Mouse (Mus musculus): Measurements from ENCODE around the gene Ptger3. TPM values are rescaled to one million over a fixed set of nuclear protein-coding genes. Genes with fewer than 3 reads are reported as not detected.

Gene Ptger3
- polyA plus RNA-seq, 1 experiment, result 7.7 TPM

DNA sequence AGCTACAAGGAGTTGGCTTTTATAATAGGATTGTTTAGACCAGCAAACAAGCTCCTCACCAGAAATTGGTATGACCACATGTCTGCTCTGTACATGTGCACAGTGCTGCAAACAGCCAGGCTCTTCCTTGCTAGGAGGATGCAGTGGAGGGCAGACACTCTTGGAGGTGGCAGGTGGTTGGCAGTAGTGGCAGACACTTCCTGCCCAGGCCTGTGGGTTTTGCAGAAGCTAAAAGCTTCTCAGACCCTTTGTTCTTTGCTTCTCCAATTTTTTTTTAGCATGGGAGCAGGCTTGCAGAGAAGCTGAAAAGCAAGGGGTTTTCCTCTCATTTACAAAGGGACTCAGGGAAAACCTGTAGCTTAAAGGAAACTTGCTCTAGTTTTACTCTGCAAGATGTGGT, 50.3 kb downstream of the Ptger3 start:
- H3K36me3 ChIP-seq (ENCODE audit: control insufficient read depth, insufficient read depth, low read length), result no peaks in the 10 kb centered on the region
- DNase-seq, result peak; percentile 73
- TF ChIP-seq CTCF (IDR thresholded peaks at IDR 0.05; ENCODE audit: borderline replicate concordance, control insufficient read depth, extremely low read depth, insufficient read depth, low read length, poor library complexity) (no peak), POLR2A (IDR thresholded peaks at IDR 0.05; ENCODE audit: control insufficient read depth, extremely low read depth, insufficient read depth, low read length, poor library complexity) (no peak)
- H3K27me3 ChIP-seq (ENCODE audit: control insufficient read depth, insufficient read depth, low read length), result no peaks in the 10 kb centered on the region
- peaks cover 12% of the 10 kb centered on the region for H3K4me1 ChIP-seq (replicated peaks; ENCODE audit: control insufficient read depth, insufficient read depth, low read length)
- no peak overlapping the region for H3K4me3 ChIP-seq (ENCODE audit: control insufficient read depth, insufficient read depth, low read length)
- peak overlapping the region; percentile 75 for H3K27ac ChIP-seq (ENCODE audit: control insufficient read depth, insufficient read depth, low read length)

DNA sequence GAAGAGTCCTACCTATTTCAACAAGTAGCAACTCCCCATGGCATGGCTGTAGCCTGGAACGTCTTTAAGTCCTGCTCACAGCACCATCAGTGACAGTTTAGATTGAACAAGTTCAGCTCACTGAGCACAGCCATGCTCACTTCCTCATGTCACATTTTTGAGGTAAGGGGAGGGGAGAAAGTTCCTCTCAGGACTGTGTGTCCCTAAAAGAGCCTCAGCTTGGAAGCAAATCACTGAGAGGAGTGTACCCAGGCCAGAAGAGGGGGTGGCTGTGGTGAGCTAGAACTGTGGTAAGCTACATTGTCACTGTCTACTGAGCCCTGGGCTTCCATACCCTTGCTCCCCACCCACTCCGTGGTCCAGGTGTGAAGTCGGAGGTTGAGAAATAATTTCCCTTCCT, 60.7 kb downstream of the Ptger3 start:
- Histone ChIP-seq H3K4me1 (replicated peaks; ENCODE audit: control insufficient read depth, insufficient read depth, low read length) (peaks cover 3% of the 10 kb centered on the region), H3K4me3 (ENCODE audit: control insufficient read depth, insufficient read depth, low read length) (no peak overlapping the region), H3K27ac (ENCODE audit: control insufficient read depth, insufficient read depth, low read length) (no peak overlapping the region), H3K36me3 (ENCODE audit: control insufficient read depth, insufficient read depth, low read length) (no peaks in the 10 kb centered on the region), H3K27me3 (ENCODE audit: control insufficient read depth, insufficient read depth, low read length) (no peaks in the 10 kb centered on the region)
- DNase-seq, result no peak
- TF ChIP-seq CTCF (IDR thresholded peaks at IDR 0.05; ENCODE audit: borderline replicate concordance, control insufficient read depth, extremely low read depth, insufficient read depth, low read length, poor library complexity), result no peak
- WGBS, result 16% methylated on average over 3 of the region's 3 CpGs

DNA sequence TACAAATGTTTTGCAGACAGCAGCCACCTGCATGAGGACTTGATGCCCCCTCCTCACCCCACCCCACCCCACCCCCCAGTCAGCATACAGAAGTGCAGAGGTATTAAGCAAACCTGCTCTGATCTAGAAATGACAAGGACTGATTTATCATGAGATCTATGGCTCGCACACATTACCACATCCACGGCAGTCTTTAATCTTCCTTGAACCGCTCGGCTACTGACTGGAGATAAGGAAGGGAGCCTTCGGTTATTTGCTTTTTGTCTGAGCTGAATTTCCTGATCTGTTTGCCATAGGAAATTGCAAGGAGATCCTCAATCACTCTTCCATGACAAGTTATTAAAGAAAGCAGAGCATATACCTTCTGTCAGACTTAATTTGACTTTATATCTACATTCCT, 64.0 kb downstream of the Ptger3 start:
- no peak overlapping the region for H3K27ac ChIP-seq (ENCODE audit: control insufficient read depth, insufficient read depth, low read length)
- no peak for DNase-seq

DNA sequence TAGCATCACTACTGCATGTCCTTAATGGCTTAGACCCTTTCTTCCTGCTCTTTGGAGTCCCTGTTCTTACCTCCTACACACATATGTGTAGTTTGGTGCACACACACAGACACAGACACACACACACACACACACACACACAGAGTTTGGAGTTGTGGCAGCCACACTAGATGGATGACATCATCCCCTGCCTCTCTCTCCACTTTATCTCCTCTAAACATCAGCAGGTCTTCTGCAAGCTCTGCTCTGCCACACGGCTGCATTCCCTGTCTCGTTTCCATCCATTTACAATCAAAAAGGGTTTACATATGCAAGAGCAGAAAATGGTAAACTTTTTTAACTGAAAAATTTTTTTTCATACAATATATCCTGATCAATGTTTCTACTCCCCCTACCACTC, 64.7 kb downstream of the Ptger3 start:
- no peak overlapping the region for H3K27ac ChIP-seq (ENCODE audit: control insufficient read depth, insufficient read depth, low read length)
- TF ChIP-seq CTCF (IDR thresholded peaks at IDR 0.05; ENCODE audit: borderline replicate concordance, control insufficient read depth, extremely low read depth, insufficient read depth, low read length, poor library complexity) (no peak), POLR2A (IDR thresholded peaks at IDR 0.05; ENCODE audit: control insufficient read depth, extremely low read depth, insufficient read depth, low read length, poor library complexity) (no peak)
- H3K36me3 ChIP-seq (ENCODE audit: control insufficient read depth, insufficient read depth, low read length), result no peaks in the 10 kb centered on the region
- H3K27me3 ChIP-seq (ENCODE audit: control insufficient read depth, insufficient read depth, low read length), result no peaks in the 10 kb centered on the region
- WGBS, result 38% methylated on average over 2 of the region's 2 CpGs
- no peak for DNase-seq
- no peak overlapping the region for H3K4me3 ChIP-seq (ENCODE audit: control insufficient read depth, insufficient read depth, low read length)
- H3K4me1 ChIP-seq (replicated peaks; ENCODE audit: control insufficient read depth, insufficient read depth, low read length), result peaks cover 3% of the 10 kb centered on the region

More for the DNA sequence above, 64.0 kb downstream of the Ptger3 start:
- Histone ChIP-seq H3K36me3 (ENCODE audit: control insufficient read depth, insufficient read depth, low read length) (no peaks in the 10 kb centered on the region), H3K4me3 (ENCODE audit: control insufficient read depth, insufficient read depth, low read length) (no peak overlapping the region), H3K4me1 (replicated peaks; ENCODE audit: control insufficient read depth, insufficient read depth, low read length) (peaks cover 3% of the 10 kb centered on the region), H3K27me3 (ENCODE audit: control insufficient read depth, insufficient read depth, low read length) (no peaks in the 10 kb centered on the region)
- WGBS, result 64% methylated on average over 5 of the region's 5 CpGs
- TF ChIP-seq CTCF (IDR thresholded peaks at IDR 0.05; ENCODE audit: borderline replicate concordance, control insufficient read depth, extremely low read depth, insufficient read depth, low read length, poor library complexity) (no peak), POLR2A (IDR thresholded peaks at IDR 0.05; ENCODE audit: control insufficient read depth, extremely low read depth, insufficient read depth, low read length, poor library complexity) (no peak)

DNA sequence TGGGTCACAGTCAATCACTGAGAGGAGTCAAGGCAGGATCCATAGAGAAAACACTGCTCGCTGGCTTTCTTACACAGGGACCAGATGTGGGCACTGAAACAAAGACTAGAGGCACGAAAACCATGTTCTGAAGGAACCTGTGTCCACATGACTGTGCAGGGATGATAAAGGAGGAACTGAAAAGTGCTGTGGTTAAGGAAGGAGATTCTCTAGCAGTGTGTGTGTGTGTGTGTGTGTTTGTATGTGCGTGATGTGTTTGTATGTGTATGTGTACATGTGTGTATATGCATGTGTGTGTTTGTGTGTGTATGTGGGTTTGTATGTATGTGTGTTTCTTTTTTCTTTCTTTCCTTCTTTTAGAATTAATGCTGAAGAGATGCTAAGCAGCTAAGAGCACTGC, 67.7 kb downstream of the Ptger3 start:
- TF ChIP-seq CTCF (IDR thresholded peaks at IDR 0.05; ENCODE audit: borderline replicate concordance, control insufficient read depth, extremely low read depth, insufficient read depth, low read length, poor library complexity), result no peak
- no peak for TF ChIP-seq POLR2A (IDR thresholded peaks at IDR 0.05; ENCODE audit: control insufficient read depth, extremely low read depth, insufficient read depth, low read length, poor library complexity)
- Histone ChIP-seq H3K4me1 (replicated peaks; ENCODE audit: control insufficient read depth, insufficient read depth, low read length) (no peaks in the 10 kb centered on the region), H3K27ac (ENCODE audit: control insufficient read depth, insufficient read depth, low read length) (no peak overlapping the region), H3K4me3 (ENCODE audit: control insufficient read depth, insufficient read depth, low read length) (no peak overlapping the region), H3K27me3 (ENCODE audit: control insufficient read depth, insufficient read depth, low read length) (no peaks in the 10 kb centered on the region), H3K36me3 (ENCODE audit: control insufficient read depth, insufficient read depth, low read length) (no peaks in the 10 kb centered on the region)
- WGBS, result 53% methylated on average over 3 of the region's 3 CpGs
- no peak for DNase-seq

DNA sequence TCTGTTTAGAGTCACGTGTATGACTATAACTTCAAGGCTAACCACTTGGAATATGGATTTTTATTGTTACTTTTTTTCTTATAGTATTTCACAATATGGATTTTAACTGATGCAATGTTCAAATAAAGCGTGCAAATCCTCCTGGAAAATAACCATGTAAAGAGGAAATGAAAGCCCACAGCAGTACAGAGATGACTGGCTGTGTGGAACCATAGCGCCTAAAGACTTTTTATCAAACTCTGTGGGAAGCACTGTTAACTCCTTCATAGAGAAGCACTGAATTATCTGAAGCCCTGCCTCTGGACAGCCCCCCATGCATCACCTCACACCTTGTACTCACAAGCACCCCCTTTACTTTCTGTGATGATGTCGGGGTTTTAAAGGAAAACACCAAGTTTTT, 69.0 kb downstream of the Ptger3 start:
- no peaks in the 10 kb centered on the region for H3K4me1 ChIP-seq (replicated peaks; ENCODE audit: control insufficient read depth, insufficient read depth, low read length)
- TF ChIP-seq POLR2A (IDR thresholded peaks at IDR 0.05; ENCODE audit: control insufficient read depth, extremely low read depth, insufficient read depth, low read length, poor library complexity) (no peak), CTCF (IDR thresholded peaks at IDR 0.05; ENCODE audit: borderline replicate concordance, control insufficient read depth, extremely low read depth, insufficient read depth, low read length, poor library complexity) (no peak)
- no peak overlapping the region for H3K27ac ChIP-seq (ENCODE audit: control insufficient read depth, insufficient read depth, low read length)
- no peak for DNase-seq
- 92% methylated on average over 4 of the region's 4 CpGs for WGBS
- no peak overlapping the region for H3K4me3 ChIP-seq (ENCODE audit: control insufficient read depth, insufficient read depth, low read length)
- H3K27me3 ChIP-seq (ENCODE audit: control insufficient read depth, insufficient read depth, low read length), result no peaks in the 10 kb centered on the region
- no peaks in the 10 kb centered on the region for H3K36me3 ChIP-seq (ENCODE audit: control insufficient read depth, insufficient read depth, low read length)

DNA sequence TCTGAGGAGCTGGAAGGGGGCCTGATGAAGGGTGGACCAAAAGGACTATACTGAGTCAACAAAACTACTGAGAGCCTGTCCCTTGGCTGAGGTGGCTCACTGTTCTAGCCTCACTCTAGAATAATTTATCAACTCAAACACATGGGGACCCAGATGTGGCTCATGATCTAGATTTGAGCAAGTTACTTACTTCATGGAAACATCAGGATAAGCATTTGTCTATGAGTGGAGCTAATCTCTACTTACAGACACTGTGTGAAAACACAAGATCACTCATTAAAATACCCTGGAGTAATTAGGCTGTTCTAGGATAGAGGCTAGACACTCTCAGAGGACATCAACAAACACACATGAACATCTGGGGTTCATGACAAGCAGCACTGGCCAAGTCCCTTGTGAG, 70.2 kb downstream of the Ptger3 start:
- H3K4me1 ChIP-seq (replicated peaks; ENCODE audit: control insufficient read depth, insufficient read depth, low read length), result no peaks in the 10 kb centered on the region
- H3K27ac ChIP-seq (ENCODE audit: control insufficient read depth, insufficient read depth, low read length), result no peak overlapping the region
- H3K4me3 ChIP-seq (ENCODE audit: control insufficient read depth, insufficient read depth, low read length), result no peak overlapping the region
- H3K27me3 ChIP-seq (ENCODE audit: control insufficient read depth, insufficient read depth, low read length), result no peaks in the 10 kb centered on the region
- H3K36me3 ChIP-seq (ENCODE audit: control insufficient read depth, insufficient read depth, low read length), result no peaks in the 10 kb centered on the region
- TF ChIP-seq POLR2A (IDR thresholded peaks at IDR 0.05; ENCODE audit: control insufficient read depth, extremely low read depth, insufficient read depth, low read length, poor library complexity) (no peak), CTCF (IDR thresholded peaks at IDR 0.05; ENCODE audit: borderline replicate concordance, control insufficient read depth, extremely low read depth, insufficient read depth, low read length, poor library complexity) (no peak)
- no peak for DNase-seq
